Mouse (Mus musculus) erythroblast, embryonic 14.5 days (primary cell): ENCODE results near the gene Gm49721.
"Not testable (repeated sequence)": the region's sequence is repeated elsewhere in the genome, so short reads cannot be mapped to it uniquely, and the experiment has no call there.

ENCODE experiments used
- GATA1 ChIP-seq: IDR thresholded peaks from 2 replicates; pipeline ENCODE4 v1.6.1; 2012; ENCODE audit warnings: low read length, inconsistent platforms, mixed read lengths
- TAL1 ChIP-seq: IDR thresholded peaks from 3 replicates; pipeline ENCODE4 v1.6.1; 2012; ENCODE audit warnings: low read length, inconsistent platforms, mixed read lengths

- TF ChIP-seq GATA1, TAL1: not testable (repeated sequence)
These were observed 16.8 kb downstream of the Gm49721 start for GRCm38 (mm10) chr17:6995504-6995903.
